Mouse (Mus musculus) inflammation-experienced regulatory T-cells (primary cell): ENCODE data around the gene Btnl2. TPM values are rescaled to one million over a fixed set of nuclear protein-coding genes. Genes with fewer than 3 reads are reported as not detected.

Source experiments
- polyA plus RNA-seq, 2 experiments: library from polyadenylated mRNA; unstranded; fragments of 100-300 nt; shearing (Covaris generic); gene quantifications; one replicate each; pipeline ENCODE4 v1.2.1; 2017

Gene Btnl2
- polyA plus RNA-seq = under 1 TPM; 0.43 to 0.46 TPM

GRCm38 (mm10) chr17:34354539-34354938 is at the start of gene Btnl2:
TSS of gene Btnl2 (plus strand) at chr17:34354822.

DNA sequence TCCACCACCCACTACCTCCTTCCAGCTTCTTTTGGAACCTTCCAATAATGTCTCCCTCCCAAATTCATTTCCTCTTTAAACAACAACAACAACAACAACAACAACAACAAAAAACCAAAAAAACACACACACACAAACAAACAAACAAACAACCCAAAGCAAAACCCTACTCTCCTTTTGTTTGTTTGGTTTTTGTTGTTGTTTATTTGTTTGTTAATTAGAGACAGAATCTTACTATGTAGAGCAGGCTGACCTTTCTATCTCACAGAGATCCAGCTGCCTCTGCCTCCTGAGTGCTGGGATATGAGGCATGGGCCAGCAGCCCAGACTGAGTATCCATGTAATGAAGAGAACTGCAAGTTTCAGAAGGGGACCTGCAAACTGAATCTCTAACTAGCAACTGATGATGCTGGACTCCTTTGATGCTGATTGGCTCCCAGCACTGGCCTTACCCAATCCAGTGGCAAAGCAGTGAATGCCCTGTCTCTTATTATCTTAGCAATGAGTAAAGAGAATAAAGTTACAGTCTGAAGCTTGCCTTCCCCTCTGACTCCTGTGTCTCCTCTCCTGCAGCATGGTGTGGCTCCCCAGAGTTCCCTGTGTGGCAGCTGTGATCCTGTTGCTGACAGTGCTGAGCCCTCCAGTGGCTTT is 49.1 kb upstream of the Btnl2 start, which contains the start of gene H2-Eb1:
H2-Eb1 (plus strand) TSS at position 488 of the 651 bp plus-strand sequence.

DNA sequence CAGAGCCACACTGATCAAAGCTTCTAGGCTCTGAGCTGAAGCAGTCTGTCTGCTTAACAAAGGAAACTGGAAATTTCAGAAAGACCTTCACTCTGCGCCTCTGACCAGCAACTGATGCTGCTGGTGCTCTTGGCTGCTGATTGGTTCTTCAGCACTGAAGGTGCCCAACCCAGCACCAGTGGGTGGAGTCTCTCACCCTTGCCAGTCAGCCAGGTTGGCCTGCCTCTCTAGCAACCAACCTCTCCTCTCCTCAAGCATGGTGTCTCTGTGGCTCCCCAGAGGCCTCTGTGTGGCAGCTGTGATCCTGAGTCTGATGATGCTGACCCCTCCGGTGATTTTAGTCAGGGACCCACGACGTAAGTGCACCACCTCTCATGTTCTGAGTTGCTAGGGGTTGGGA is 29.2 kb upstream of the Btnl2 start, which contains the start of gene H2-Eb2:
H2-Eb2 (plus strand) TSS at position 230 of the 400 bp plus-strand sequence.

GRCm38 (mm10) chr17:34376847-34377246 is 22.2 kb downstream of the Btnl2 start, which contains the start of gene Btnl1:
TSS of gene Btnl1 (plus strand) at chr17:34377132.

DNA sequence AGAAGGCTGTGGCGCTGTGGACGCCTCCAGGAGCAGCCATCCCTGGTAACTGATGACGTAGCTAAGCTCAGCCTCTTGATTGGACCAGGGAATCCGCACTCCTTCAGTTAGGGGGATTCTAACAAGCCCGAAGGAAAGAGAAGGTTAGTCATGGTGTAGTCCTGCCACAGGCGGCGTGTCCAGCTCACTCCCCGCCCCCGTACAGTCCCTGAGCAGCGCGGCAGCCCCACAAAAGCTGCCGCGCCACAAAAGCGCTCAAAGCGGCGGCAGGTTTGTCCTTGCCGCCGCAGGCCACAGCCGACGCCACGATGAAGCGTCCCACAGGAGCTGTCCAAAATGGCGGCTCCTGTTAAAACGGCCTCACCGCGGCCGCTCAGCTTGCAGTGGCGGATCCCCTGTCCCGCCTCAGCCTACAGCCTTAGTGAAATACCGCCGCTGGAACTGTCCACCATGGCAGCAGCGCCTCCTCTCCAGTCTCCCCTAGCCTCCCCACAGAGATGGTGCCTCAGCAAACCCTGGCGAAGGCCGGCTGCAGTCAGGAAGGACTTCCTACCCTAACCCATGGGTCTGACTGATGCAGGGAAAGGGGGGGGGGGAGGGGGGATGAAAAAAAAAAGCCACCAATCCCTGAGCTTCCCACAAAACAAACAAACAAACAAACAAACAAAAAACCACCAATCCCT is 44.2 kb downstream of the Btnl2 start, which contains the start of gene BC051142:
BC051142 (plus strand) TSS at position 110 of the 683 bp plus-strand sequence.

Other genes with a start within 250 kb of the Btnl2 start
- 100 to 1,000 TPM in 1 of 2 experiments, 10 to 100 TPM in 1; 99.4 to 105 TPM for gene H2-DMa, start 235.3 kb upstream of the Btnl2 start, polyA plus RNA-seq
- 100 to 1,000 TPM; 199 to 255 TPM for gene Brd2, start 232.2 kb upstream of the Btnl2 start, polyA plus RNA-seq
- gene H2-DMb2, start 211.5 kb upstream of the Btnl2 start, polyA plus RNA-seq = 10 to 100 TPM; 11.6 to 22.4 TPM
- gene H2-DMb1, start 201.8 kb upstream of the Btnl2 start, polyA plus RNA-seq = 10 to 100 TPM in 1 of 2 experiments, 1 to 10 TPM in 1; 2.8 to 12.1 TPM
- 100 to 1,000 TPM; 379 to 418 TPM for gene Tap1, start 167.3 kb upstream of the Btnl2 start, polyA plus RNA-seq
- gene Psmb9, start 167.1 kb upstream of the Btnl2 start, polyA plus RNA-seq = 100 to 1,000 TPM; 443 to 527 TPM
- gene Psmb8, start 157.1 kb upstream of the Btnl2 start, polyA plus RNA-seq = 1,000 to 10,000 TPM; 1,068 to 1,232 TPM
- gene Tap2, start 151.3 kb upstream of the Btnl2 start, polyA plus RNA-seq = 100 to 1,000 TPM; 330 to 339 TPM
- gene H2-Ob, start 115.9 kb upstream of the Btnl2 start, polyA plus RNA-seq = 10 to 100 TPM; 69.7 to 70.8 TPM
- gene H2-Ab1, start 97.1 kb upstream of the Btnl2 start, polyA plus RNA-seq = 100 to 1,000 TPM in 1 of 2 experiments, 10 to 100 TPM in 1; 49.6 to 150 TPM
- 10 to 100 TPM; 40.3 to 86.4 TPM for gene H2-Aa, start 67.0 kb upstream of the Btnl2 start, polyA plus RNA-seq
- 10 to 100 TPM; 26.8 to 67.1 TPM for gene H2-Eb1, start 49.0 kb upstream of the Btnl2 start, polyA plus RNA-seq
- gene H2-Eb2, start 29.2 kb upstream of the Btnl2 start, polyA plus RNA-seq = 1 to 10 TPM in 1 of 2 experiments, under 1 TPM in 1; 0.42 to 1.3 TPM
- not detected for gene Btnl1, start 22.3 kb downstream of the Btnl2 start, polyA plus RNA-seq
- gene BC051142, start 44.0 kb downstream of the Btnl2 start, polyA plus RNA-seq = 1 to 10 TPM in 1 of 2 experiments, under 1 TPM in 1; 0.71 to 1.6 TPM
- gene Btnl4, start 122.5 kb downstream of the Btnl2 start, polyA plus RNA-seq = under 1 TPM in 1 of 2 experiments, not detected in 1; 0.99 TPM
- under 1 TPM in 1 of 2 experiments, not detected in 1; 0.22 TPM for gene Btnl6, start 162.5 kb downstream of the Btnl2 start, polyA plus RNA-seq
- 1 to 10 TPM in 1 of 2 experiments, under 1 TPM in 1; 0.71 to 1.5 TPM for gene Notch4, start 209.4 kb downstream of the Btnl2 start, polyA plus RNA-seq
- 100 to 1,000 TPM; 242 to 367 TPM for gene Gpsm3, start 235.0 kb downstream of the Btnl2 start, polyA plus RNA-seq
- gene Pbx2, start 236.4 kb downstream of the Btnl2 start, polyA plus RNA-seq = 10 to 100 TPM; 15.0 to 18.2 TPM
- 1 to 10 TPM; 1.3 to 3.4 TPM for gene Ager, start 243.0 kb downstream of the Btnl2 start, polyA plus RNA-seq
- 100 to 1,000 TPM in 1 of 2 experiments, 10 to 100 TPM in 1; 91.5 to 117 TPM for gene Rnf5, start 248.9 kb downstream of the Btnl2 start, polyA plus RNA-seq
- 10 to 100 TPM; 21.3 to 25.3 TPM for gene Agpat1, start 249.4 kb downstream of the Btnl2 start, polyA plus RNA-seq